Mouse (Mus musculus) cerebellum, adult 9-11 months (tissue): Measurements from ENCODE around the gene Lgr6.
"Not testable (repeated sequence)": the region's sequence is repeated elsewhere in the genome, so short reads cannot be mapped to it uniquely, and the experiment has no call there.

ENCODE experiments used
- DNase-seq: peaks from one replicate; pipeline ENCODE4 v3.0.0; 2022

Lgr6 gene

GRCm38 (mm10) chr1:135128011-135128441, 22.9 kb upstream of the Lgr6 start:
- DNase-seq, result no peak

- no peak for DNase-seq
These were observed 21.5 kb upstream of the Lgr6 start for GRCm38 (mm10) chr1:135126443-135127027.

GRCm38 (mm10) chr1:135125990-135126389, 20.9 kb upstream of the Lgr6 start:
- no peak for DNase-seq

- DNase-seq, result no peak
These were observed 19.7 kb upstream of the Lgr6 start for GRCm38 (mm10) chr1:135124573-135125363.

- DNase-seq, result no peak
These were observed 7.6 kb upstream of the Lgr6 start for GRCm38 (mm10) chr1:135112661-135113060.

- DNase-seq, result not testable (repeated sequence)
These were observed 6.2 kb upstream of the Lgr6 start for GRCm38 (mm10) chr1:135111271-135111670.

GRCm38 (mm10) chr1:135110075-135110474, 5.0 kb upstream of the Lgr6 start:
- DNase-seq, result peak; percentile 58

GRCm38 (mm10) chr1:135108611-135109010, 3.5 kb upstream of the Lgr6 start:
- DNase-seq, result no peak

- DNase-seq, result no peak
These were observed 875 bp upstream of the Lgr6 start for GRCm38 (mm10) chr1:135105951-135106350.

- no peak for DNase-seq
These were observed 4.7 kb downstream of the Lgr6 start for GRCm38 (mm10) chr1:135100400-135100799.

- no peak for DNase-seq
These were observed 6.6 kb downstream of the Lgr6 start for GRCm38 (mm10) chr1:135098441-135098840.

GRCm38 (mm10) chr1:135097441-135097840, 7.6 kb downstream of the Lgr6 start:
- DNase-seq, result no peak

- DNase-seq, result no peak
These were observed 8.8 kb downstream of the Lgr6 start for GRCm38 (mm10) chr1:135096312-135096711.

- DNase-seq, result no peak
These were observed 9.9 kb downstream of the Lgr6 start for GRCm38 (mm10) chr1:135095189-135095588.

- DNase-seq, result no peak
These were observed 10.4 kb downstream of the Lgr6 start for GRCm38 (mm10) chr1:135094723-135095122.

- no peak for DNase-seq
These were observed 14.2 kb downstream of the Lgr6 start for GRCm38 (mm10) chr1:135090914-135091313.

GRCm38 (mm10) chr1:135089626-135090025, 15.4 kb downstream of the Lgr6 start:
- DNase-seq, result peak; percentile 25

- DNase-seq, result no peak
These were observed 17.7 kb downstream of the Lgr6 start for GRCm38 (mm10) chr1:135087414-135087813.

GRCm38 (mm10) chr1:135086015-135086414, 19.1 kb downstream of the Lgr6 start:
- no peak for DNase-seq

- no peak for DNase-seq
These were observed 19.7 kb downstream of the Lgr6 start for GRCm38 (mm10) chr1:135085296-135085871.

GRCm38 (mm10) chr1:135083465-135083864, 21.6 kb downstream of the Lgr6 start:
- no peak for DNase-seq

GRCm38 (mm10) chr1:135082267-135082666, 22.8 kb downstream of the Lgr6 start:
- no peak for DNase-seq

GRCm38 (mm10) chr1:135079021-135079420, 26.1 kb downstream of the Lgr6 start:
- no peak for DNase-seq

GRCm38 (mm10) chr1:135076470-135076869, 28.6 kb downstream of the Lgr6 start:
- DNase-seq, result no peak
